Mouse (Mus musculus) cerebellum, adult 2 months (tissue): Measurements from ENCODE around the gene Sec61a1.

Source experiments
- CTCF ChIP-seq: fragments of 200-500 bp; IDR thresholded peaks from 2 replicates; pipeline ENCODE4 v1.5.1; 2011; ENCODE audit warnings: low read depth, mild to moderate bottlenecking, control low read depth, low read length, moderate library complexity, borderline replicate concordance; ENCODE audit not compliant: insufficient read depth
- POLR2A ChIP-seq: fragments of 200-500 bp; IDR thresholded peaks from 2 replicates; pipeline ENCODE4 v1.6.1; 2011; ENCODE audit warnings: low read length, control low read depth, borderline replicate concordance; ENCODE audit not compliant: insufficient read depth

- peak; percentile 65 for TF ChIP-seq CTCF
- no peak for TF ChIP-seq POLR2A
These were observed 46.3 kb upstream of the Sec61a1 start for GRCm38 (mm10) chr6:88565033-88565432.
